Mouse (Mus musculus) liver, embryonic 15.5 days (tissue): ENCODE measurements around the gene Defb9. TPM values are rescaled to one million over a fixed set of nuclear protein-coding genes. Genes with fewer than 3 reads are reported as not detected.
"Not testable (repeated sequence)": the region's sequence is repeated elsewhere in the genome, so short reads cannot be mapped to it uniquely, and the experiment has no call there.

Experiments used
- ATAC-seq: fragments of 200-750 bp; cut with Nextera tagmentation; 2 replicates; pipeline ENCODE4 v1.8.0; 2017; ENCODE audit warnings: moderate number of reproducible peaks, mild to moderate bottlenecking, moderate library complexity; ENCODE audit not compliant: insufficient read depth
- H3K27ac ChIP-seq: fragments of 300-500 bp; sonication (generic); replicated peaks from 2 replicates; pipeline ENCODE4 v1.5.1; 2015; ENCODE audit warnings: mild to moderate bottlenecking, inconsistent platforms
- H3K27me3 ChIP-seq: fragments of 300-500 bp; sonication (generic); 2 replicates; pipeline ENCODE4 v1.6.1; 2015; ENCODE audit warnings: mild to moderate bottlenecking, inconsistent platforms
- H3K36me3 ChIP-seq: fragments of 300-500 bp; sonication (generic); replicated peaks from 2 replicates; pipeline ENCODE4 v1.6.1; 2015; ENCODE audit warnings: moderate library complexity, mild to moderate bottlenecking, inconsistent platforms
- H3K4me1 ChIP-seq: fragments of 300-500 bp; sonication (generic); replicated peaks from 2 replicates; pipeline ENCODE4 v1.6.1; 2015; ENCODE audit warnings: inconsistent platforms
- H3K4me2 ChIP-seq: fragments of 300-500 bp; sonication (generic); 2 replicates; pipeline ENCODE4 v1.6.1; 2015; ENCODE audit warnings: moderate library complexity, mild to moderate bottlenecking, inconsistent platforms
- H3K4me3 ChIP-seq: fragments of 300-500 bp; sonication (generic); replicated peaks from 2 replicates; pipeline ENCODE4 v1.5.1; 2015; ENCODE audit warnings: mild to moderate bottlenecking, inconsistent platforms
- H3K9ac ChIP-seq: fragments of 300-500 bp; sonication (generic); 2 replicates; pipeline ENCODE4 v1.6.1; 2015; ENCODE audit warnings: moderate library complexity, mild to moderate bottlenecking, inconsistent platforms
- H3K9me3 ChIP-seq: fragments of 300-500 bp; sonication (generic); replicated peaks from 2 replicates; pipeline ENCODE4 v1.6.1; 2016; ENCODE audit warnings: inconsistent platforms
- WGBS: fragments of 180-500 bp; shearing (Covaris S2); methylation state at CpG from one replicate; pipeline ENCODE4 v1.1.7; 2015; ENCODE audit warnings: mixed read lengths; ENCODE audit not compliant: insufficient replicate concordance; 5-methylcytosine and 5-hydroxymethylcytosine counted together
- polyA plus RNA-seq: library from polyadenylated mRNA; unstranded; fragments of >200 nt; fragmentation: Nextera tagmentation; extraction: Ambion mirVana; gene quantifications from 2 replicates; pipeline ENCODE4 v1.2.1, GENCODE M21; 2015

Defb9 gene
- not detected in 2 replicates for polyA plus RNA-seq

- H3K9me3 ChIP-seq, H3K4me1 ChIP-seq, H3K36me3 ChIP-seq, ATAC-seq, H3K9ac ChIP-seq, H3K4me3 ChIP-seq, H3K4me2 ChIP-seq, H3K27me3 ChIP-seq, H3K27ac ChIP-seq: not testable (repeated sequence)
Observed at GRCm38 (mm10) chr8:21885321-21885720, at the start of gene Defb9. Gene Defb9 (minus strand): TSS chr8:21885421.

- no peak within 1 kb of the TSS for H3K4me2 ChIP-seq
- H3K27me3 ChIP-seq: no peaks in the 10 kb centered on the region
- no peaks in the 10 kb centered on the region for H3K36me3 ChIP-seq
- no peak for ATAC-seq
- no peak within 1 kb of the TSS for H3K9ac ChIP-seq
- no peaks in the 10 kb centered on the region for H3K9me3 ChIP-seq
- H3K27ac ChIP-seq: no peak within 1 kb of the TSS
- WGBS: 62% methylated on average over 6 of the region's 6 CpGs
- no peaks in the 10 kb centered on the region for H3K4me1 ChIP-seq
- H3K4me3 ChIP-seq: no peak within 1 kb of the TSS
Observed at GRCm38 (mm10) chr8:21932610-21933009, 47.4 kb upstream of the Defb9 start, which contains the start of gene Defb15. Gene Defb15 (minus strand): TSS chr8:21932710.

GRCm38 (mm10) chr8:21930754-21931153 is 45.5 kb upstream of the Defb9 start:
- not testable (repeated sequence) for H3K9ac ChIP-seq, ATAC-seq, H3K4me2 ChIP-seq, H3K36me3 ChIP-seq, H3K9me3 ChIP-seq, H3K4me1 ChIP-seq, H3K27ac ChIP-seq, H3K4me3 ChIP-seq, H3K27me3 ChIP-seq
- WGBS: 58% methylated on average over 3 of the region's 3 CpGs

GRCm38 (mm10) chr8:21915625-21916024 is 30.4 kb upstream of the Defb9 start:
- H3K27me3 ChIP-seq: no peaks in the 10 kb centered on the region
- no peaks in the 10 kb centered on the region for H3K4me1 ChIP-seq
- H3K9me3 ChIP-seq: no peaks in the 10 kb centered on the region
- H3K9ac ChIP-seq: no peak overlapping the region
- no peaks in the 10 kb centered on the region for H3K36me3 ChIP-seq
- WGBS: 62% methylated on average over 3 of the region's 3 CpGs
- no peak for ATAC-seq
- H3K4me3 ChIP-seq: no peak overlapping the region
- H3K27ac ChIP-seq: no peak overlapping the region
- H3K4me2 ChIP-seq: no peak overlapping the region

GRCm38 (mm10) chr8:21912554-21912953 is 27.3 kb upstream of the Defb9 start:
- Histone ChIP-seq H3K4me3 (no peak overlapping the region), H3K4me1 (no peaks in the 10 kb centered on the region), H3K4me2 (no peak overlapping the region), H3K27me3 (no peaks in the 10 kb centered on the region), H3K9me3 (no peaks in the 10 kb centered on the region), H3K27ac (no peak overlapping the region), H3K9ac (no peak overlapping the region), H3K36me3 (no peaks in the 10 kb centered on the region)
- no peak for ATAC-seq
- WGBS: 28% methylated on average over 2 of the region's 2 CpGs

- no peaks in the 10 kb centered on the region for H3K27me3 ChIP-seq
- H3K4me2 ChIP-seq: no peak overlapping the region
- 9% methylated on average over 1 of the region's 1 CpGs for WGBS
- ATAC-seq: no peak
- no peaks in the 10 kb centered on the region for H3K9me3 ChIP-seq
- H3K4me1 ChIP-seq: no peaks in the 10 kb centered on the region
- H3K9ac ChIP-seq: no peak overlapping the region
- no peak overlapping the region for H3K27ac ChIP-seq
- H3K36me3 ChIP-seq: no peaks in the 10 kb centered on the region
- no peak overlapping the region for H3K4me3 ChIP-seq
Observed at GRCm38 (mm10) chr8:21911931-21912330, 26.7 kb upstream of the Defb9 start.

GRCm38 (mm10) chr8:21906290-21906689 is 21.1 kb upstream of the Defb9 start, which contains the start of gene Defb11:
Gene Defb11 (minus strand): TSS chr8:21906412.
- H3K9me3 ChIP-seq, H3K27ac ChIP-seq, H3K36me3 ChIP-seq, H3K9ac ChIP-seq, H3K4me1 ChIP-seq, H3K4me2 ChIP-seq, H3K27me3 ChIP-seq, ATAC-seq, H3K4me3 ChIP-seq: not testable (repeated sequence)

- not testable (repeated sequence) for H3K4me1 ChIP-seq, H3K27me3 ChIP-seq, H3K36me3 ChIP-seq, H3K9ac ChIP-seq, ATAC-seq, H3K9me3 ChIP-seq, H3K4me2 ChIP-seq, H3K27ac ChIP-seq, H3K4me3 ChIP-seq
- 32% methylated on average over 1 of the region's 1 CpGs for WGBS
Observed at GRCm38 (mm10) chr8:21858586-21858985, 26.6 kb downstream of the Defb9 start, which contains the start of gene Defb10. Gene Defb10 (plus strand): TSS chr8:21858901.

Other genes starting within 250 kb of the Defb9 start
- not detected in 2 replicates for gene Defa17, start 229.6 kb downstream of the Defb9 start, polyA plus RNA-seq
- not detected in 2 replicates for gene Defa34, start 219.6 kb downstream of the Defb9 start, polyA plus RNA-seq
- not detected in 2 replicates for gene AY761184, start 181.8 kb downstream of the Defb9 start, polyA plus RNA-seq
- not detected in 2 replicates for gene Defa24, start 150.9 kb downstream of the Defb9 start, polyA plus RNA-seq
- not detected in 2 replicates for gene Defb50, start 61.9 kb downstream of the Defb9 start, polyA plus RNA-seq
- gene Defb2, start 45.5 kb downstream of the Defb9 start, polyA plus RNA-seq: not detected in 2 replicates
- gene Defb10, start 26.5 kb downstream of the Defb9 start, polyA plus RNA-seq: not detected in 2 replicates
- not detected in 2 replicates for gene Defb11, start 21.0 kb upstream of the Defb9 start, polyA plus RNA-seq
- not detected in 2 replicates for gene Defb15, start 47.3 kb upstream of the Defb9 start, polyA plus RNA-seq
- gene Defb35, start 52.9 kb upstream of the Defb9 start, polyA plus RNA-seq: not detected in 2 replicates
- not detected in 2 replicates for gene Defb13, start 61.3 kb upstream of the Defb9 start, polyA plus RNA-seq
- gene Fam90a1a, start 73.3 kb upstream of the Defb9 start, polyA plus RNA-seq: not detected in 2 replicates
- not detected in 2 replicates for gene Ccdc70, start 84.4 kb upstream of the Defb9 start, polyA plus RNA-seq
- 11.6 and 12.3 TPM in 2 replicates for gene Atp7b, start 174.9 kb upstream of the Defb9 start, polyA plus RNA-seq
- gene Alg11, start 175.3 kb upstream of the Defb9 start, polyA plus RNA-seq: 9.2 and 9.3 TPM in 2 replicates
- 0.08 TPM in 2 replicates for gene Nek5, start 239.6 kb upstream of the Defb9 start, polyA plus RNA-seq